Mouse (Mus musculus): ENCODE data around the gene Me3.

Me3 gene

GRCm38 (mm10) chr7:89828436-89829065, 196.4 kb downstream of the Me3 start:
- no peak for DNase-seq (ENCODE audit: extremely low spot score, low read depth, low spot score)

- no peak for DNase-seq (ENCODE audit: extremely low spot score, low read depth, low spot score)
Observed at GRCm38 (mm10) chr7:89829201-89829600, 197.0 kb downstream of the Me3 start.

GRCm38 (mm10) chr7:89833521-89833920, 201.3 kb downstream of the Me3 start:
- DNase-seq (ENCODE audit: extremely low spot score, low read depth, low spot score), result no peak

GRCm38 (mm10) chr7:89835566-89835965, 203.4 kb downstream of the Me3 start:
- no peak for DNase-seq (ENCODE audit: extremely low spot score, low read depth, low spot score)

- DNase-seq (ENCODE audit: extremely low spot score, low read depth, low spot score), result no peak
Observed at GRCm38 (mm10) chr7:89836676-89837075, 204.5 kb downstream of the Me3 start.

- DNase-seq (ENCODE audit: extremely low spot score, low read depth, low spot score), result no peak
Observed at GRCm38 (mm10) chr7:89837841-89838240, 205.6 kb downstream of the Me3 start.

GRCm38 (mm10) chr7:89839721-89840120, 207.5 kb downstream of the Me3 start:
- no peak for DNase-seq (ENCODE audit: extremely low spot score, low read depth, low spot score)

GRCm38 (mm10) chr7:89841670-89842403, 209.6 kb downstream of the Me3 start:
- DNase-seq (ENCODE audit: extremely low spot score, low read depth, low spot score), result peak; percentile 93

- DNase-seq (ENCODE audit: extremely low spot score, low read depth, low spot score), result no peak
Observed at GRCm38 (mm10) chr7:89842404-89842715, 210.2 kb downstream of the Me3 start.

- DNase-seq (ENCODE audit: extremely low spot score, low read depth, low spot score), result no peak
Observed at GRCm38 (mm10) chr7:89843121-89843520, 210.9 kb downstream of the Me3 start.

- DNase-seq (ENCODE audit: extremely low spot score, low read depth, low spot score), result no peak
Observed at GRCm38 (mm10) chr7:89843533-89843932, 211.3 kb downstream of the Me3 start.

GRCm38 (mm10) chr7:89845669-89846068, 213.5 kb downstream of the Me3 start:
- DNase-seq (ENCODE audit: extremely low spot score, low read depth, low spot score), result no peak

- no peak for DNase-seq (ENCODE audit: extremely low spot score, low read depth, low spot score)
Observed at GRCm38 (mm10) chr7:89850510-89850909, 218.3 kb downstream of the Me3 start.

- no peak for DNase-seq (ENCODE audit: extremely low spot score, low read depth, low spot score)
Observed at GRCm38 (mm10) chr7:89852158-89853095, 220.2 kb downstream of the Me3 start.

GRCm38 (mm10) chr7:89853131-89853530, 220.9 kb downstream of the Me3 start:
- DNase-seq (ENCODE audit: extremely low spot score, low read depth, low spot score), result no peak

- DNase-seq (ENCODE audit: extremely low spot score, low read depth, low spot score), result no peak
Observed at GRCm38 (mm10) chr7:89855196-89855595, 223.0 kb downstream of the Me3 start.

GRCm38 (mm10) chr7:89856440-89857217, 224.4 kb downstream of the Me3 start:
- no peak for DNase-seq (ENCODE audit: extremely low spot score, low read depth, low spot score)

GRCm38 (mm10) chr7:89864769-89865168, 232.6 kb downstream of the Me3 start:
- DNase-seq (ENCODE audit: extremely low spot score, low read depth, low spot score), result no peak

GRCm38 (mm10) chr7:89867221-89867620, 235.0 kb downstream of the Me3 start:
- DNase-seq (ENCODE audit: extremely low spot score, low read depth, low spot score), result no peak

GRCm38 (mm10) chr7:89879686-89880085, 247.5 kb downstream of the Me3 start:
- no peak for DNase-seq (ENCODE audit: extremely low spot score, low read depth, low spot score)

- no peak for DNase-seq (ENCODE audit: extremely low spot score, low read depth, low spot score)
Observed at GRCm38 (mm10) chr7:89884551-89884950, 252.4 kb downstream of the Me3 start.

Data from hindlimb bud, embryonic 11.5 days (tissue).